Mouse (Mus musculus) left cerebral cortex, adult 18-20 months (tissue): Measurements from ENCODE around the gene Scn10a. TPM values are rescaled to one million over a fixed set of nuclear protein-coding genes. Genes with fewer than 3 reads are reported as not detected.
A peak's percentile ranks its signal among the peaks of the same experiment; 100 is the strongest.

ENCODE experiments used
- DNase-seq, 2 experiments: peaks; one replicate each; pipeline ENCODE4 v3.0.0; 2021 to 2022; ENCODE audit warnings: low spot score in 2 of 2, mixed read lengths in 1 of 2
- total RNA-seq, 2 experiments: library from RNA; stranded (reverse); gene quantifications; 2 replicates each; pipeline ENCODE4 v1.2.3; 2021

Gene Scn10a
- total RNA-seq, 2 experiments from 2014 or later, result 0.21 to 0.23 TPM

GRCm38 (mm10) chr9:119641985-119642384 is 77.1 kb downstream of the Scn10a start:
- DNase-seq, result no peak

GRCm38 (mm10) chr9:119634216-119634843 is 84.8 kb downstream of the Scn10a start:
- no peak for DNase-seq

GRCm38 (mm10) chr9:119633475-119633874 is 85.6 kb downstream of the Scn10a start:
- DNase-seq, result no peak

GRCm38 (mm10) chr9:119632801-119633200 is 86.3 kb downstream of the Scn10a start:
- no peak for DNase-seq

GRCm38 (mm10) chr9:119631899-119632533 is 87.1 kb downstream of the Scn10a start:
- no peak for DNase-seq

GRCm38 (mm10) chr9:119631393-119631898 is 87.7 kb downstream of the Scn10a start:
- DNase-seq, result no peak

GRCm38 (mm10) chr9:119628690-119629268 is 90.3 kb downstream of the Scn10a start:
- DNase-seq, result no peak

GRCm38 (mm10) chr9:119627227-119627626 is 91.9 kb downstream of the Scn10a start:
- DNase-seq, result peak; percentile 10 to 41

- no peak for DNase-seq
Observed at GRCm38 (mm10) chr9:119624151-119624550, 95.0 kb downstream of the Scn10a start.

- peak in 1 of 2 experiments; percentile 8 for DNase-seq
Observed at GRCm38 (mm10) chr9:119614798-119615197, 104.3 kb downstream of the Scn10a start.

GRCm38 (mm10) chr9:119610563-119611166 is 108.5 kb downstream of the Scn10a start:
- DNase-seq, result no peak

GRCm38 (mm10) chr9:119606906-119607305 is 112.2 kb downstream of the Scn10a start:
- no peak for DNase-seq

- no peak for DNase-seq
Observed at GRCm38 (mm10) chr9:119604607-119605006, 114.5 kb downstream of the Scn10a start.

GRCm38 (mm10) chr9:119598501-119598900 is 120.6 kb downstream of the Scn10a start:
- no peak for DNase-seq

GRCm38 (mm10) chr9:119597332-119597731 is 121.8 kb downstream of the Scn10a start:
- DNase-seq, result no peak

GRCm38 (mm10) chr9:119589592-119589991 is 129.5 kb downstream of the Scn10a start:
- DNase-seq, result no peak

- no peak for DNase-seq
Observed at GRCm38 (mm10) chr9:119588763-119589449, 130.2 kb downstream of the Scn10a start.

GRCm38 (mm10) chr9:119580668-119581067 is 138.5 kb downstream of the Scn10a start:
- DNase-seq, result peak; percentile 77 to 82

- no peak for DNase-seq
Observed at GRCm38 (mm10) chr9:119580187-119580586, 138.9 kb downstream of the Scn10a start.

- DNase-seq, result no peak
Observed at GRCm38 (mm10) chr9:119578636-119579438, 140.3 kb downstream of the Scn10a start, which contains the start of gene Scn5a. Scn5a (minus strand) TSS chr9:119579016.
